Mouse (Mus musculus): ENCODE measurements around the gene Terb1. TPM values are rescaled to one million over a fixed set of nuclear protein-coding genes. Genes with fewer than 3 reads are reported as not detected.
A peak's percentile ranks its signal among the peaks of the same experiment; 100 is the strongest.

The Terb1 gene
- polyA plus RNA-seq, 1 experiment = 6.7 TPM

DNA sequence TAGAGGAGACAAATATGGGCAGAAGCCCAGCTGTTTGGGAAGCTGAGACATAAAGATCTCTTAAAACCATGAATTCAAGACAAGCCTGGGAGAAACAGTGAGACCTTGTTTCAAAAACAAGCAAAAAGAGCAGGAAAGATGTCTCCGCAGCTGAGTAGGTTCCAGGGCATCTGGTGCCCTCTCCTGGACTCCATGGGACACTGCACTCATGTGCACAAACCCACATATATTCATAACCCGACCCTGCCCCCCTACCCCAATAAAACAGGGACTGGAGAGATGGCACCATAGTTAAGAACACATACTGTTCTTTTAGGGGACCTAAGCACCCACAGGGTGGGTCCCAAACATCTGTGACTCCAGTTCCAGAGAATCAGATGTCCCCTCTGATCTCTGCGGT, 106.1 kb downstream of the Terb1 start:
- Histone ChIP-seq H3K4me1 (ENCODE audit: control insufficient read depth, insufficient read depth, low read length) (peaks cover under 1% of the 10 kb centered on the region; the same call in 1 of the 2 replicates), H3K27ac (ENCODE audit: control insufficient read depth, insufficient read depth, low read depth, low read length) (no peak overlapping the region), H3K27me3 (ENCODE audit: control insufficient read depth, insufficient read depth, low read length) (no peaks in the 10 kb centered on the region), H3K36me3 (ENCODE audit: control insufficient read depth, insufficient read depth, low read length) (no peaks in the 10 kb centered on the region), H3K4me3 (ENCODE audit: control insufficient read depth, low read depth, low read length) (no peak overlapping the region)
- TF ChIP-seq POLR2A (IDR thresholded peaks at IDR 0.05; ENCODE audit: control insufficient read depth, low read depth, low read length) = no peak
- TF ChIP-seq CTCF (IDR thresholded peaks at IDR 0.05; ENCODE audit: control insufficient read depth, insufficient read depth, insufficient replicate concordance, low read depth, low read length) = peak; percentile 52; the same call in 1 of the 2 replicates

Other genes starting within 250 kb of the Terb1 start
- gene Cmtm2a, start 216.7 kb downstream of the Terb1 start, polyA plus RNA-seq (2012; rRNA removed) = 974 and 1,262 TPM in 2 replicates
- gene Gm45711, start 199.8 kb downstream of the Terb1 start, polyA plus RNA-seq (2012; rRNA removed) = 52.5 and 57.0 TPM in 2 replicates
- gene Cmtm1, start 199.8 kb downstream of the Terb1 start, polyA plus RNA-seq (2012; rRNA removed) = 14.7 TPM in 2 replicates
- not detected in 2 replicates for gene Gm11020, start 188.3 kb downstream of the Terb1 start, polyA plus RNA-seq (2012; rRNA removed)
- 658 and 900 TPM in 2 replicates for gene Cmtm2b, start 187.7 kb downstream of the Terb1 start, polyA plus RNA-seq (2012; rRNA removed)
- gene Cmtm3, start 170.5 kb downstream of the Terb1 start, polyA plus RNA-seq (2012; rRNA removed) = 12.9 and 14.9 TPM in 2 replicates
- gene Cmtm4, start 114.1 kb downstream of the Terb1 start, polyA plus RNA-seq (2012; rRNA removed) = 2.0 and 2.2 TPM in 2 replicates
- gene Dync1li2, start 66.9 kb downstream of the Terb1 start, polyA plus RNA-seq (2012; rRNA removed) = 61.1 and 64.6 TPM in 2 replicates
- gene Nae1, start 24.7 kb upstream of the Terb1 start, polyA plus RNA-seq (2012; rRNA removed) = 15.9 and 26.0 TPM in 2 replicates
- gene Car7, start 24.8 kb upstream of the Terb1 start, polyA plus RNA-seq (2012; rRNA removed) = 5.4 and 7.1 TPM in 2 replicates
- gene Pdp2, start 81.5 kb upstream of the Terb1 start, polyA plus RNA-seq (2012; rRNA removed) = 1.2 and 1.3 TPM in 2 replicates
- 1.3 TPM in 1 of 2 replicates, not detected in the other for gene Cdh16, start 114.5 kb upstream of the Terb1 start, polyA plus RNA-seq (2012; rRNA removed)
- 0.36 and 0.42 TPM in 2 replicates for gene Rrad, start 121.4 kb upstream of the Terb1 start, polyA plus RNA-seq (2012; rRNA removed)
- 61.8 and 67.2 TPM in 2 replicates for gene Ciao2b, start 132.1 kb upstream of the Terb1 start, polyA plus RNA-seq (2012; rRNA removed)
- 0.05 TPM in 1 of 2 replicates, not detected in the other for gene Ces2a, start 224.1 kb upstream of the Terb1 start, polyA plus RNA-seq (2012; rRNA removed)